Mouse (Mus musculus): ENCODE measurements around the gene Cd5. TPM values are rescaled to one million over a fixed set of nuclear protein-coding genes. Genes with fewer than 3 reads are reported as not detected.

Gene Cd5
- polyA plus RNA-seq, 1 experiment from 2014 or later = not detected

GRCm38 (mm10) chr19:10714682-10715475 lies 23.9 kb downstream of the Cd5 start:
- 49% methylated on average over 4 of the region's 4 CpGs for WGBS
- peak; percentile 45; the same call in 1 of the 2 replicates for ATAC-seq (ENCODE audit: low FRiP score)
- Histone ChIP-seq H3K27ac (ENCODE audit: low read depth, low read length) (no peak overlapping the region), H3K4me3 (ENCODE audit: low read depth, low read length) (no peak overlapping the region), H3K9ac (ENCODE audit: low read depth, low read length) (no peak overlapping the region), H3K27me3 (ENCODE audit: control insufficient read depth, insufficient read depth, low read length) (no peaks in the 10 kb centered on the region), H3K4me1 (replicated peaks; ENCODE audit: control insufficient read depth, insufficient read depth, low read length) (0 out of 2 replicates have a peak, but pooled peaks cover under 1% of the 10 kb centered on the region), H3K9me3 (ENCODE audit: control insufficient read depth, low read length) (no peaks in the 10 kb centered on the region), H3K36me3 (ENCODE audit: control insufficient read depth, insufficient read depth, low read length) (peaks cover 3% of the 10 kb centered on the region; the same call in 1 of the 2 replicates), H3K4me2 (replicated peaks; ENCODE audit: low read depth, low read length) (no peak overlapping the region)
- peak; percentile 82 for DNase-seq (ENCODE audit: low spot score)

GRCm38 (mm10) chr19:10714168-10714567 lies 24.6 kb downstream of the Cd5 start:
- WGBS = 95% methylated on average over 6 of the region's 6 CpGs
- Histone ChIP-seq H3K9me3 (ENCODE audit: control insufficient read depth, low read length) (no peaks in the 10 kb centered on the region), H3K4me1 (replicated peaks; ENCODE audit: control insufficient read depth, insufficient read depth, low read length) (peaks cover 2% of the 10 kb centered on the region; the same call in 1 of the 2 replicates), H3K4me2 (replicated peaks; ENCODE audit: low read depth, low read length) (no peak overlapping the region), H3K36me3 (ENCODE audit: control insufficient read depth, insufficient read depth, low read length) (peaks cover 3% of the 10 kb centered on the region; the same call in 1 of the 2 replicates), H3K4me3 (ENCODE audit: low read depth, low read length) (no peak overlapping the region), H3K27ac (ENCODE audit: low read depth, low read length) (no peak overlapping the region), H3K27me3 (ENCODE audit: control insufficient read depth, insufficient read depth, low read length) (no peaks in the 10 kb centered on the region), H3K9ac (ENCODE audit: low read depth, low read length) (no peak overlapping the region)
- no peak for DNase-seq (ENCODE audit: low spot score)
- ATAC-seq (ENCODE audit: low FRiP score) = no peak

GRCm38 (mm10) chr19:10713551-10713950 lies 25.3 kb downstream of the Cd5 start:
- H3K36me3 ChIP-seq (ENCODE audit: control insufficient read depth, insufficient read depth, low read length) = peaks cover 3% of the 10 kb centered on the region; the same call in 1 of the 2 replicates

GRCm38 (mm10) chr19:10712646-10713045 lies 26.2 kb downstream of the Cd5 start:
- DNase-seq (ENCODE audit: low spot score) (no peak), ATAC-seq (ENCODE audit: low FRiP score) (no peak)
- no peak overlapping the region for H3K27ac ChIP-seq (ENCODE audit: low read depth, low read length)
- H3K27me3 ChIP-seq (ENCODE audit: control insufficient read depth, insufficient read depth, low read length) = no peaks in the 10 kb centered on the region
- H3K4me3 ChIP-seq (ENCODE audit: low read depth, low read length) = no peak overlapping the region
- H3K9ac ChIP-seq (ENCODE audit: low read depth, low read length) = no peak overlapping the region
- H3K4me2 ChIP-seq (replicated peaks; ENCODE audit: low read depth, low read length) = no peak overlapping the region
- H3K4me1 ChIP-seq (replicated peaks; ENCODE audit: control insufficient read depth, insufficient read depth, low read length) = peaks cover 2% of the 10 kb centered on the region; the same call in 1 of the 2 replicates
- H3K36me3 ChIP-seq (ENCODE audit: control insufficient read depth, insufficient read depth, low read length) = peaks cover 3% of the 10 kb centered on the region; the same call in 1 of the 2 replicates
- no peaks in the 10 kb centered on the region for H3K9me3 ChIP-seq (ENCODE audit: control insufficient read depth, low read length)
- 96% methylated on average over 12 of the region's 12 CpGs for WGBS

More at GRCm38 (mm10) chr19:10713551-10713950, 25.3 kb downstream of the Cd5 start:
- Histone ChIP-seq H3K4me1 (replicated peaks; ENCODE audit: control insufficient read depth, insufficient read depth, low read length) (peaks cover 2% of the 10 kb centered on the region; the same call in 1 of the 2 replicates), H3K4me3 (ENCODE audit: low read depth, low read length) (no peak overlapping the region), H3K9ac (ENCODE audit: low read depth, low read length) (no peak overlapping the region), H3K27me3 (ENCODE audit: control insufficient read depth, insufficient read depth, low read length) (no peaks in the 10 kb centered on the region), H3K27ac (ENCODE audit: low read depth, low read length) (no peak overlapping the region), H3K9me3 (ENCODE audit: control insufficient read depth, low read length) (no peaks in the 10 kb centered on the region), H3K4me2 (replicated peaks; ENCODE audit: low read depth, low read length) (no peak overlapping the region)
- ATAC-seq (ENCODE audit: low FRiP score) (no peak), DNase-seq (ENCODE audit: low spot score) (no peak)
- 96% methylated on average over 10 of the region's 10 CpGs for WGBS

GRCm38 (mm10) chr19:10712194-10712593 lies 26.6 kb downstream of the Cd5 start:
- no peak overlapping the region for H3K9ac ChIP-seq (ENCODE audit: low read depth, low read length)
- no peak overlapping the region for H3K4me2 ChIP-seq (replicated peaks; ENCODE audit: low read depth, low read length)
- H3K27ac ChIP-seq (ENCODE audit: low read depth, low read length) = no peak overlapping the region
- no peak overlapping the region for H3K4me3 ChIP-seq (ENCODE audit: low read depth, low read length)
- WGBS = 94% methylated on average over 7 of the region's 7 CpGs
- peaks cover 3% of the 10 kb centered on the region; the same call in 1 of the 2 replicates for H3K36me3 ChIP-seq (ENCODE audit: control insufficient read depth, insufficient read depth, low read length)
- peaks cover 2% of the 10 kb centered on the region; the same call in 1 of the 2 replicates for H3K4me1 ChIP-seq (replicated peaks; ENCODE audit: control insufficient read depth, insufficient read depth, low read length)
- no peaks in the 10 kb centered on the region for H3K9me3 ChIP-seq (ENCODE audit: control insufficient read depth, low read length)
- no peak for ATAC-seq (ENCODE audit: low FRiP score)
- no peak for DNase-seq (ENCODE audit: low spot score)
- no peaks in the 10 kb centered on the region for H3K27me3 ChIP-seq (ENCODE audit: control insufficient read depth, insufficient read depth, low read length)

- Histone ChIP-seq H3K9ac (ENCODE audit: low read depth, low read length) (no peak overlapping the region), H3K9me3 (ENCODE audit: control insufficient read depth, low read length) (no peaks in the 10 kb centered on the region), H3K27ac (ENCODE audit: low read depth, low read length) (no peak overlapping the region), H3K4me2 (replicated peaks; ENCODE audit: low read depth, low read length) (no peak overlapping the region), H3K36me3 (ENCODE audit: control insufficient read depth, insufficient read depth, low read length) (peaks cover 3% of the 10 kb centered on the region; the same call in 1 of the 2 replicates), H3K4me1 (replicated peaks; ENCODE audit: control insufficient read depth, insufficient read depth, low read length) (peaks cover 2% of the 10 kb centered on the region; the same call in 1 of the 2 replicates), H3K4me3 (ENCODE audit: low read depth, low read length) (no peak overlapping the region), H3K27me3 (ENCODE audit: control insufficient read depth, insufficient read depth, low read length) (no peaks in the 10 kb centered on the region)
- ATAC-seq (ENCODE audit: low FRiP score) = no peak
- WGBS = 95% methylated on average over 4 of the region's 4 CpGs
- no peak for DNase-seq (ENCODE audit: low spot score)
Observed at GRCm38 (mm10) chr19:10710751-10711150, 28.1 kb downstream of the Cd5 start.

GRCm38 (mm10) chr19:10710088-10710511 lies 28.7 kb downstream of the Cd5 start:
- Histone ChIP-seq H3K4me1 (replicated peaks; ENCODE audit: control insufficient read depth, insufficient read depth, low read length) (peaks cover 2% of the 10 kb centered on the region; the same call in 1 of the 2 replicates), H3K4me3 (ENCODE audit: low read depth, low read length) (no peak overlapping the region), H3K9ac (ENCODE audit: low read depth, low read length) (no peak overlapping the region), H3K9me3 (ENCODE audit: control insufficient read depth, low read length) (no peaks in the 10 kb centered on the region), H3K36me3 (ENCODE audit: control insufficient read depth, insufficient read depth, low read length) (peaks cover 3% of the 10 kb centered on the region; the same call in 1 of the 2 replicates), H3K27ac (ENCODE audit: low read depth, low read length) (peak overlapping the region; percentile 24; the same call in 1 of the 2 replicates), H3K27me3 (ENCODE audit: control insufficient read depth, insufficient read depth, low read length) (no peaks in the 10 kb centered on the region), H3K4me2 (replicated peaks; ENCODE audit: low read depth, low read length) (no peak overlapping the region)
- DNase-seq (ENCODE audit: low spot score) (peak; percentile 62), ATAC-seq (ENCODE audit: low FRiP score) (peak; percentile 39)
- WGBS = 80% methylated on average over 9 of the region's 9 CpGs

- H3K4me2 ChIP-seq (replicated peaks; ENCODE audit: low read depth, low read length) = no peak overlapping the region
- ATAC-seq (ENCODE audit: low FRiP score) (peak; percentile 88), DNase-seq (ENCODE audit: low spot score) (peak; percentile 97)
- peak overlapping the region; percentile 24 for H3K27ac ChIP-seq (ENCODE audit: low read depth, low read length)
- WGBS = 22% methylated on average over 8 of the region's 8 CpGs
- no peak overlapping the region for H3K9ac ChIP-seq (ENCODE audit: low read depth, low read length)
- no peaks in the 10 kb centered on the region for H3K27me3 ChIP-seq (ENCODE audit: control insufficient read depth, insufficient read depth, low read length)
- no peak overlapping the region for H3K4me3 ChIP-seq (ENCODE audit: low read depth, low read length)
- H3K4me1 ChIP-seq (replicated peaks; ENCODE audit: control insufficient read depth, insufficient read depth, low read length) = peaks cover 2% of the 10 kb centered on the region; the same call in 1 of the 2 replicates
- H3K9me3 ChIP-seq (ENCODE audit: control insufficient read depth, low read length) = no peaks in the 10 kb centered on the region
- H3K36me3 ChIP-seq (ENCODE audit: control insufficient read depth, insufficient read depth, low read length) = peaks cover 3% of the 10 kb centered on the region; the same call in 1 of the 2 replicates
Observed at GRCm38 (mm10) chr19:10709360-10710087, 29.3 kb downstream of the Cd5 start.
